Mouse (Mus musculus): ENCODE data around the gene Creb3l2.

- no peak for TF ChIP-seq POLR2A (IDR thresholded peaks at IDR 0.05; ENCODE audit: low read depth, low read length)
- no peak for TF ChIP-seq CTCF (IDR thresholded peaks at IDR 0.05; ENCODE audit: extremely low read depth, insufficient read length, insufficient replicate concordance, low read depth, low read length)
These were observed 43.0 kb downstream of the Creb3l2 start for GRCm38 (mm10) chr6:37398943-37399342.
